Mouse (Mus musculus): ENCODE measurements around the gene Slx1b. TPM values are rescaled to one million over a fixed set of nuclear protein-coding genes. Genes with fewer than 3 reads are reported as not detected.

Slx1b gene
- polyA plus RNA-seq, 1 experiment from 2014 or later: 12.3 TPM

GRCm38 (mm10) chr7:126668452-126668851, 27.1 kb downstream of the Slx1b start:
- no peak overlapping the region for H3K4me3 ChIP-seq
- H3K36me3 ChIP-seq: peaks cover 50% of the 10 kb centered on the region
- H3K9me3 ChIP-seq: no peaks in the 10 kb centered on the region
- ATAC-seq (ENCODE audit: insufficient number of reproducible peaks, low FRiP score, low TSS enrichment, low read depth): no peak
- peak overlapping the region; percentile 38; the same call in 1 of the 2 replicates for H3K27ac ChIP-seq
- no peaks in the 10 kb centered on the region for H3K4me1 ChIP-seq
- H3K27me3 ChIP-seq: no peaks in the 10 kb centered on the region
- 70% methylated on average over 5 of the region's 5 CpGs for WGBS
- no peak overlapping the region for H3K4me2 ChIP-seq
- H3K9ac ChIP-seq: no peak overlapping the region

- Histone ChIP-seq H3K4me1 (no peaks in the 10 kb centered on the region), H3K9ac (no peak overlapping the region), H3K27me3 (no peaks in the 10 kb centered on the region), H3K4me2 (no peak overlapping the region), H3K36me3 (peaks cover 50% of the 10 kb centered on the region), H3K27ac (no peak overlapping the region), H3K9me3 (no peaks in the 10 kb centered on the region), H3K4me3 (no peak overlapping the region)
- 84% methylated on average over 9 of the region's 9 CpGs for WGBS
- no peak for ATAC-seq (ENCODE audit: insufficient number of reproducible peaks, low FRiP score, low TSS enrichment, low read depth)
These were observed 28.0 kb downstream of the Slx1b start for GRCm38 (mm10) chr7:126667495-126668090.

GRCm38 (mm10) chr7:126665269-126665668, 30.3 kb downstream of the Slx1b start:
- H3K27me3 ChIP-seq: no peaks in the 10 kb centered on the region
- no peak overlapping the region for H3K9ac ChIP-seq
- H3K36me3 ChIP-seq: peaks cover 40% of the 10 kb centered on the region
- H3K4me2 ChIP-seq: no peak overlapping the region
- no peak overlapping the region for H3K4me3 ChIP-seq
- H3K4me1 ChIP-seq: no peaks in the 10 kb centered on the region
- no peaks in the 10 kb centered on the region for H3K9me3 ChIP-seq
- ATAC-seq (ENCODE audit: insufficient number of reproducible peaks, low FRiP score, low TSS enrichment, low read depth): no peak
- 84% methylated on average over 3 of the region's 3 CpGs for WGBS
- H3K27ac ChIP-seq: no peak overlapping the region

GRCm38 (mm10) chr7:126663646-126664045, 31.9 kb downstream of the Slx1b start:
- H3K9ac ChIP-seq: no peak overlapping the region
- H3K4me3 ChIP-seq: no peak overlapping the region
- H3K9me3 ChIP-seq: no peaks in the 10 kb centered on the region
- H3K4me2 ChIP-seq: no peak overlapping the region
- peaks cover 40% of the 10 kb centered on the region for H3K36me3 ChIP-seq
- no peaks in the 10 kb centered on the region for H3K4me1 ChIP-seq
- no peak overlapping the region for H3K27ac ChIP-seq
- H3K27me3 ChIP-seq: no peaks in the 10 kb centered on the region
- no peak for ATAC-seq (ENCODE audit: insufficient number of reproducible peaks, low FRiP score, low TSS enrichment, low read depth)
- 72% methylated on average over 8 of the region's 8 CpGs for WGBS

GRCm38 (mm10) chr7:126659771-126660170, 35.8 kb downstream of the Slx1b start:
- ATAC-seq (ENCODE audit: insufficient number of reproducible peaks, low FRiP score, low TSS enrichment, low read depth): no peak
- H3K9me3 ChIP-seq: no peaks in the 10 kb centered on the region
- no peak overlapping the region for H3K27ac ChIP-seq
- H3K9ac ChIP-seq: no peak overlapping the region
- H3K27me3 ChIP-seq: no peaks in the 10 kb centered on the region
- H3K36me3 ChIP-seq: peaks cover 23% of the 10 kb centered on the region
- 75% methylated on average over 3 of the region's 3 CpGs for WGBS
- no peaks in the 10 kb centered on the region for H3K4me1 ChIP-seq
- no peak overlapping the region for H3K4me2 ChIP-seq
- H3K4me3 ChIP-seq: no peak overlapping the region

GRCm38 (mm10) chr7:126657522-126657921, 38.1 kb downstream of the Slx1b start:
- WGBS: 82% methylated on average over 1 of the region's 1 CpGs
- Histone ChIP-seq H3K36me3 (peaks cover 3% of the 10 kb centered on the region; the same call in 1 of the 2 replicates), H3K4me1 (no peaks in the 10 kb centered on the region), H3K9me3 (no peaks in the 10 kb centered on the region), H3K27me3 (no peaks in the 10 kb centered on the region), H3K4me3 (no peak overlapping the region), H3K4me2 (no peak overlapping the region), H3K27ac (no peak overlapping the region), H3K9ac (no peak overlapping the region)
- ATAC-seq (ENCODE audit: insufficient number of reproducible peaks, low FRiP score, low TSS enrichment, low read depth): no peak

GRCm38 (mm10) chr7:126655695-126656094, 39.9 kb downstream of the Slx1b start:
- no peak overlapping the region for H3K27ac ChIP-seq
- no peaks in the 10 kb centered on the region for H3K36me3 ChIP-seq
- H3K27me3 ChIP-seq: no peaks in the 10 kb centered on the region
- no peaks in the 10 kb centered on the region for H3K9me3 ChIP-seq
- H3K4me1 ChIP-seq: no peaks in the 10 kb centered on the region
- H3K4me2 ChIP-seq: no peak overlapping the region
- H3K4me3 ChIP-seq: no peak overlapping the region
- no peak for ATAC-seq (ENCODE audit: insufficient number of reproducible peaks, low FRiP score, low TSS enrichment, low read depth)
- no peak overlapping the region for H3K9ac ChIP-seq
- 93% methylated on average over 3 of the region's 3 CpGs for WGBS

- 72% methylated on average over 2 of the region's 2 CpGs for whole genome bisulfite sequencing
- Histone ChIP-seq H3K4me3 (no peak overlapping the region), H3K4me1 (peaks cover 6% of the 10 kb centered on the region), H3K27me3 (no peaks in the 10 kb centered on the region), H3K9ac (no peak overlapping the region), H3K9me3 (no peaks in the 10 kb centered on the region), H3K36me3 (no peaks in the 10 kb centered on the region), H3K4me2 (no peak overlapping the region), H3K27ac (no peak overlapping the region)
- ATAC-seq (ENCODE audit: insufficient number of reproducible peaks, low FRiP score, low TSS enrichment, low read depth): no peak
These were observed 41.6 kb downstream of the Slx1b start for GRCm38 (mm10) chr7:126653991-126654390.

GRCm38 (mm10) chr7:126650852-126651251, 44.7 kb downstream of the Slx1b start:
- Histone ChIP-seq H3K27ac (no peak overlapping the region), H3K9ac (no peak overlapping the region), H3K27me3 (no peaks in the 10 kb centered on the region), H3K4me1 (peaks cover 8% of the 10 kb centered on the region), H3K4me3 (no peak overlapping the region), H3K4me2 (no peak overlapping the region), H3K36me3 (no peaks in the 10 kb centered on the region), H3K9me3 (no peaks in the 10 kb centered on the region)
- ATAC-seq (ENCODE audit: insufficient number of reproducible peaks, low FRiP score, low TSS enrichment, low read depth): no peak
- WGBS: 59% methylated on average over 2 of the region's 2 CpGs

- ATAC-seq (ENCODE audit: insufficient number of reproducible peaks, low FRiP score, low TSS enrichment, low read depth): peak; percentile 97
- Histone ChIP-seq H3K27me3 (no peaks in the 10 kb centered on the region), H3K4me1 (peaks cover 8% of the 10 kb centered on the region), H3K36me3 (no peaks in the 10 kb centered on the region), H3K4me3 (peak within 1 kb of the TSS; percentile 74), H3K9me3 (no peaks in the 10 kb centered on the region), H3K4me2 (peak within 1 kb of the TSS; percentile 77), H3K27ac (peak within 1 kb of the TSS; percentile 98), H3K9ac (peak within 1 kb of the TSS; percentile 66)
- WGBS: 1% methylated on average over 57 of the region's 57 CpGs
These were observed 46.1 kb downstream of the Slx1b start, which contains the start of gene Sgf29 for GRCm38 (mm10) chr7:126649231-126650051. Gene Sgf29, plus strand, starts transcription at chr7:126649309.

- Histone ChIP-seq H3K9ac (no peak overlapping the region), H3K27me3 (no peaks in the 10 kb centered on the region), H3K36me3 (no peaks in the 10 kb centered on the region), H3K27ac (no peak overlapping the region), H3K4me1 (peaks cover 8% of the 10 kb centered on the region), H3K4me2 (peak overlapping the region; percentile 77; the same call in 1 of the 2 replicates), H3K9me3 (no peaks in the 10 kb centered on the region), H3K4me3 (peak overlapping the region; percentile 74; the same call in 1 of the 2 replicates)
- WGBS: 79% methylated on average over 4 of the region's 4 CpGs
- no peak for ATAC-seq (ENCODE audit: insufficient number of reproducible peaks, low FRiP score, low TSS enrichment, low read depth)
These were observed 47.1 kb downstream of the Slx1b start for GRCm38 (mm10) chr7:126648486-126648885.

- Histone ChIP-seq H3K4me2 (no peak overlapping the region), H3K4me3 (no peak overlapping the region), H3K9ac (no peak overlapping the region), H3K9me3 (no peaks in the 10 kb centered on the region), H3K27ac (no peak overlapping the region), H3K27me3 (no peaks in the 10 kb centered on the region), H3K36me3 (no peaks in the 10 kb centered on the region), H3K4me1 (peaks cover 8% of the 10 kb centered on the region)
- ATAC-seq (ENCODE audit: insufficient number of reproducible peaks, low FRiP score, low TSS enrichment, low read depth): no peak
- 43% methylated on average over 5 of the region's 5 CpGs for WGBS
These were observed 49.9 kb downstream of the Slx1b start for GRCm38 (mm10) chr7:126645708-126646107.
